Mouse (Mus musculus): Measurements from ENCODE around the gene Vti1a.

Gene Vti1a

DNA sequence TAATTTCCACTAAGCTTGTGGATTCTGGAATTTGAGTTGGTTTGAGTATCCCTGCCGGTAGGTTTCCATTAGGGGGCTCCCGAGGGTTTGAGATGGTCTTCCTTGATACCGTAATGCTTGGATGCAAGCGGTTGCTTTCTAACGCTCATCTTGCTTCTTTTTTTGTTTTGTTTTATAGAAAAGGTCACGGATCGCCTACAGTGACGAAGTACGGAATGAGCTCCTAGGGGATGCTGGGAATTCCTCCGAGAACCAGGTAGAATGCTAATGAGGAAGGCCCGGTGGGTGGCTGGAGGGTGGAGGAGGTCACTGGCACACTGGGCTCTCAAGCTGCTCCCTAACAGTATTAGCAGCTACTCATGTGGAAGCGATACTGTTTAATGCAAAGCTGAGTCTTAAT lies 64.7 kb downstream of the Vti1a start:
- DNase-seq (ENCODE audit: low spot score): no peak

DNA sequence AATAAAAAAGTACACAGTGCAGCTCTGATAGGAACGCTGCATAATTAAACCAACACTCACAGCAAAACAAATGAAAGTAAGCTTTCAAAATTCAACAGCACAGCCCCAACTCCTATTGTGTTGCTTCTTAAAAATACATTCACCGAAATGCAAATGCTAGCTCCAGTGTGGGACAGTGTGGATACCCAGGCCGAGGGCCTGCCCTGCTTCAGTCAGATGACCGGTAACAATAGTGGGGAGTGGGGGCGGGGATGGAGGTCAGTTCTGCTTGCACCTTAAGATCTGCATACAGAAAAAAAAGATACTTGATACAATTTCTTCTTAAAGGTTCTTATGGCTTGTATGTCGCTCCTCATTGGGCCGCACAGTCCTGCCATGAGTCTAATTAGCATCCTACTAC lies 65.2 kb downstream of the Vti1a start:
- DNase-seq (ENCODE audit: low spot score): no peak

DNA sequence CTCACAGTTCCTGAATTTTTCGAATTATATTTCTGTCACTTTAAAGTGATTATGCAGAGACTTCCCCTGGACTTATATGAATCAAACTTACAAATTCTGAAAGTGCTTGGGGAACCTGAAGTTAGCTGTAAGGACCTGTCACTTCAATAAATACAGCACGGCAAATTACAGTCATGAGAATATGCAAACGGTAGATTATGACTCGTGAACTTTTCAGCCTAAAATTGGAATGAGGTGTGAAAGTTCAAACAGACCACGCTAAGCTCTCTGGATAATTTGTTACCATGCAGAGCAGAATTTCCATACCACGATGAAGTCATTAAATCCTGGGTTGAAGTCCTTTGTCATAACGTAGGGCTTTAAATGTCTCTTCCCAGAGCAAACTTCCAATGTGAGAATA lies 66.7 kb downstream of the Vti1a start:
- DNase-seq (ENCODE audit: low spot score): no peak

DNA sequence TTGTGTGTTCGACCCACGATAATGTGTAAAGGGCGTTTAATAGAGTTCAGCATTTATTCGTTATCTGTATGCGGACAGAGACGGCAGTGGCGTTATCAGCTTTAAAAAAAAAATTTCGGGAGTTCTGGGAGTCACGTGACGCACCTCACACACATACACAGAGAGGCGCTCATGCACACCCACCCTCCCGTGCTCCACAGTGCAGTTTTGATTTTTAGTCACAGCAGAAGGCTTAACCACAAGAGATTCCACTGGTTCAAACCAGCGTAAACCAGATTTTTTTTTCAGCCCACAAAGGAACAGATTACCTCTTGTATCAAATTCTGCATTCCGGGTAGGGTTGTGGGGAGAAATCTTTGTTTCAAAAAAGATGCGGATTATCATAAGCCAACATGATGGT lies 68.5 kb downstream of the Vti1a start:
- no peak for DNase-seq (ENCODE audit: low spot score)

DNA sequence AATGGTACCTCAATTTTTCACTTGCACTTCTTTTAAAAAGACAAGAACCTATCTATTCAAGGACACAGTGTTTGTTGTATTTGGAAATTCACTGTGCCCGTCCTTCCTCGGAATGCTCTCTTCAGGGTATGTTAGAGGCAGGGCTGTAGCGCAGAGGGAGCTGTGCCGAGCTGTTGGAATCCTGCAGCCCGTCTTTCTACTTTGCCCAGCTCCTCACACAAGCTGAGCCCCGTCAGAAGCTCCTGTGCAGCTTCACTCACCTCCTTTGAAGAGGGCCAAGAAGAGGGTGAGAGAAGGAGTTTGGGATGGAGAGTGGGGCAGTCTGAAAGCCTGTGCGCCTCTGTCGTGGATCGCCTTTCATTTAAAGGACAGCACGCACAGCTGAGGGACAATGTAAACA lies 72.9 kb downstream of the Vti1a start:
- no peak for DNase-seq (ENCODE audit: low spot score)

DNA sequence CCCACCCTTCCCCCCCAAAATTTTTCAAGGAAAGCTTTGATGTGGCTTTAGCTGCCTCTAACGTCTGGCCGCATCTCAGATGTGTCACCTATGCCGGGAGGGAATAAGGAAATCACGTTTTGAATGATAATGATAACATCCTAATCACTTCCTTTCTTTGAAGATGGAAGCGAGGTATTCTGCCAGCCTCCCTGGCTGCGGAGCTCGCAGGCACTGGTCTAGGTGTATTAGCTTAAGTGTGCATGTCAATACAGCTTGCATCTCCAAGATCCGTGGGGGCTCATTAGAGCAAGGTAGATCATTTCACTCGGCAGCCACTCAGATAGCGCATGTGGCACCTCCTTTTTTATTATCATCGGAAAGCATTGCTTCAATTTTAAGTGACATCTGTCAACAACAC lies 74.2 kb downstream of the Vti1a start:
- DNase-seq (ENCODE audit: low spot score): no peak

DNA sequence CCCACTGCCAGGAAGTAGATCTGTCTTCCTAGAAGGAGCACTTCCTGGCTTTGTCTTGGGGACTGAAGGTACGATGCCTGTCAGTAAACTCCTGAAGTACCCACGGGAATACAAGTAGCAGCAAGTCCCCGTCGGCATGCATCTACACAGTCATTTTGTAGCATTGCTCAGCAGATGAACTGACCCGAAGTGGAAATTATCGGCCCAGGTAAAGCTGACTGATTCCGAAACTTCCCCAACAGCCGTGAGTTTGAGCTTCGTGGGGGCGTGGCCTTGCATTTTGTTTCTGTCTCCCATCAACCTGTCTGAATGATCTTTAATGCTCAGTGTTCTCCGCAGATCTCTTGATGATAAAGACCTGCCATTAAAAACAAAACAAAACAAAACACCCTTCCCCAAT lies 85.5 kb downstream of the Vti1a start:
- no peak for DNase-seq (ENCODE audit: low spot score)

DNA sequence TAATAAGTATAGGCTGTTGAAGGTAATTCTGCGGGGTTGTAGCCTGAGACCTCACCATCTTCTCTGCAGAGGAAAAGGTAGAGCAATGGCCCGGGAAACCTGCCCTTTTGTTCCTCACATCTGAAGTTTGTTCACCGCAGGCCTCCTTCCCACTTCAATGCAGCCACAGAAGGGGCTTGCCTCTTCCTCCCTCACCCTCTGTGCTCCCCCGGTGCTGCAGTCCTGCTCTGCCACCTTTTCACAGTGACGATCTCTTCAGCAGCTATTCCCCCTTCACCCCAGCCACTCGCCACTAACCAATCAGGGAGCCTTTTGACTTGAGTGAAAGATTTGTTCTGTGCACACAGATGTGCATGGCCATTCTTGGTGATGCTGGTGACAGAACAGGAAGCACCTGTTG lies 92.4 kb downstream of the Vti1a start:
- DNase-seq (ENCODE audit: low spot score): no peak

DNA sequence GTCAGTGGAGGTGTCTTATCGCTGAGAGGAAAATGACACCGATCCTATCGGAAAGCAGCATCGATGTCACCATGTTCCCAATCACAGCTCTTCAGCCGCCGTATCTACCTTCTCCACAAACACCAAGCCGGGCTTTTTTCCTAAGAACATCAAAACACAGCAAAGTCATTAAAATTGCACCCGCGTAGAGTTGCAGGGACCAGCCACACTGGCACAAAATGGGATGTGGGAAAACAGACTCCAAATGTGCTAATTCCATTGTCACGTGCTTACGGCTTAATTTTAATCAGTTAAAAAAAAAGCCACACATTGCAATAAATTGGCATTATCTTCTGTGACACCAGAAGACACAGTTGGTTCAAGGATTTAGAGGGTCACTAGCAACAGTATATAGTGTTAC lies 95.3 kb downstream of the Vti1a start:
- no peak for DNase-seq (ENCODE audit: low spot score)

DNA sequence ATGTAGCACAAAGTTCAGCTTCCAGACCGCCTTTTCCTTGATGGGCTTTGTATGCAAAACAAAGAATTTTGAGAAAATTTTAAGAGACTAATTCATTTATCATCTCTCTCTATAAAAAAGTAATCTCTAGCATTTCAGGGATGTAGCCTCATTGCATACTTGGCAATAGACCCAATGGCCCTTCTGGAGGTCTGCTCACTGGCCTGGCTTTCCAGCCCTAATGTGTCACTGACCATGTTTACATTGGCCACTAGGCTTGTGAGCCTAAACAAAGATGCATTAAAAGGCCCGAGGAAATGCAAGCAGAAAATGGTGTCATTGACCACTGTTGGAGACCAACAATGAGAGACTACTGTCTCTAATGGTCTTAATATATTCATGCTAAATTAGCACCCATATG lies 95.8 kb downstream of the Vti1a start:
- no peak for DNase-seq (ENCODE audit: low spot score)

DNA sequence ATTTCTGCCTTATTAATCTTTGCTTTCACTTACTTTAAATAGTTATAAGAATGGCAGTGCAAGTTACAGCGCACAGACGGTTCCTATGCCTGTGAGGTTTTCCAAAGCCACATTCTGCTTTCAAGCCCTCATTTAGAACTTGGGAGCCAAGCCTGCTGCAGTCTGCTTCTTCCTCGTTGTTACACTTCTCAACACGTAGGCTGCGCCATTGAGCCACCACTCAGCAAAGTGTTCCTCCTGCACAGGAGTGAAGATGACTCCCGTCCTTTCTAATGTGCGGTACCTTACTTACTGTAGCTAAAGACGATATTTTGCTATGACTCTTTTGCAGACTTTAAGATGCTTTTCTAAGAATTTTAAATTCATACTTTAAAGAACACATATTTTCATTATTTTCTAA lies 98.0 kb downstream of the Vti1a start:
- DNase-seq (ENCODE audit: low spot score): no peak

DNA sequence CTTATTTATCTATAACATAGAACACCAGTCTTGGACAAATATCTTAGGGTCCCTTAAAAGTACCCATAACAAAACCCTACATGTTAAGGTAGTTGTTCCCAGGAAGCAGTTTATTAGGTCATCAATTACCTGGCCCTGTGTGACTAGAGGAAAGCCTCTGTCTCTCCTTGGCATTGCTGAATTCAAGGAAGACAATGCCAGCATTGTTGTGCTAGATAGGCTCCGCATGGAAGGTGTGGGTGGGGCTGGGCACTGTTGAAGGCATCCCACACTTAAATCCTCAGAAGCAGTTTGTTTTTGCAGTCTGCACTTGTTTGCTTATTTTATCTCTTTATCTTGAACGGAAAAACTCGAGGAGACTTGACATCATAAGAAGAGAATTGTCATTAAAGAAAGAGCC lies 102.7 kb downstream of the Vti1a start:
- DNase-seq (ENCODE audit: low spot score): no peak

DNA sequence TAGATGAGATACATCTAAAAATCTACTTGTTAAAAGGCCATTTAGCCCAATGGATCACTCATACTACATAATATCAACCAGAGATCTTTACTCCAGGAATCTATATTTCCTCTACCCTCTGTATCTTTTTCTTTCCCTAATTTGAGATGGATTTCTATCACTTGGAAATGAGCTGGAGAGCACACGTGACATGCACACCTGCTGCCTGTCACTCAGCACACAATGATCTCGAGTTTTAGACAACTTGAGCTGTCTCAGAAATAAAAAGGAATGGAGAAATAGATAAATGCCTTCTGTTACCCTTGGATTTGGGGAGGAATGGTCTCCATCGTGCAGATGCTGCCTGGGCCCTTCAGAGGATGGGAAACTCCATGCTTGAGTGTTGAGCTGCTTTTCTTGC lies 103.9 kb downstream of the Vti1a start:
- no peak for DNase-seq (ENCODE audit: low spot score)

DNA sequence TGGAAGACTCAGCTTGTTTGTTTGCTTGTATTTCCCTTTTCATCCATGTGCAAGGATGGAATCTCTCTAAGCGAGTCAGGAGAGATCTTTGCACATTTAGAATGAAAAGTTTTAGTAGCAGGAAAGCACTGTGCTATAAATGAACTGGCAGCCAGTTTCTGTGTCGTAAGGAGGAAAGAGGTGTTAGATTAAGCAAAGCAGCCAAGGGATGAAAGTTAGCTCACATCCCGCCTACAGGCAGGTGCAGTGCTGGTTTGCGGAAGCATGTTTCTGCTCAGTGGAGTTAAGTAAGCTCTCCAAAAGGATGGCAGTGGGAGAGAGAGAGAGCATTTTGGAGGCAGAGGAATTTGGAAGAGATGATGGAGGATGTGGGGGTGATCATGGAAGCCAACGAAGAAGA lies 105.7 kb downstream of the Vti1a start:
- no peak for DNase-seq (ENCODE audit: low spot score)

DNA sequence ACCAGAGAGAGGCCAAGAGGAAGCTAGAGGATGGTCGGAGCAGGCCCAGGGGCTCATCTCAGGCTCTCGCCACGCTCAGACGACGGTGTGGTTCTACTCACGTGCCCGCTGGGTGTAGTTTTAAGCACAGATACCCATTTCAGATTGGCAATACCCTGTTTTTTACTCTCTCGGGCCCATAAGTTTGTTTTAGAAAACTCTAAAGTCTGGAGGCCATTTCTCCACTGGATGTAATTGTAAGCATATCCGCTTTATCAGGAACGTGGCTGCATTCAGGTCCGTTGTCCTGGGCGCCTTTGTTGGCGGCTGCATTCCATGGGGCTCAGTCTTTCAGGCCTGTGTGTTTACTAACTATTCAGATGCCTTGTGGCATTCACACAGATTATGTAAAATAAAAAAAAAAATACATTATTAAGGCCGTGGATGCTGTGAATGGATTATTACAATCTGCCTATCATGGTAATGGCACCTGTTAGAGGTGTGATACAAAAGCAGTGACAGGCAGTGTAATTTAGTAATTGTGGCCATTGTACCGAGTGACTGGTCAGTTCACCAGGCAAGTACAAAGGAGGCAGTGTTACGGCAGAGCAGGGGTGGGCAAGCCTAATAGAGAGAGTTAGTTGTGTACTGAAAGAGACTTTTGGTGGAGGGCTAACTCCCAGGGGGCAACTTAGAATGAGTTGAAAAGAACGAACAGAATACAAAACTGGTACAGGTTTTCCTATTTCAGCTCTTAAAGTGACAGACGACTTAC lies 106.4 kb downstream of the Vti1a start:
- no peak for DNase-seq (ENCODE audit: low spot score)

DNA sequence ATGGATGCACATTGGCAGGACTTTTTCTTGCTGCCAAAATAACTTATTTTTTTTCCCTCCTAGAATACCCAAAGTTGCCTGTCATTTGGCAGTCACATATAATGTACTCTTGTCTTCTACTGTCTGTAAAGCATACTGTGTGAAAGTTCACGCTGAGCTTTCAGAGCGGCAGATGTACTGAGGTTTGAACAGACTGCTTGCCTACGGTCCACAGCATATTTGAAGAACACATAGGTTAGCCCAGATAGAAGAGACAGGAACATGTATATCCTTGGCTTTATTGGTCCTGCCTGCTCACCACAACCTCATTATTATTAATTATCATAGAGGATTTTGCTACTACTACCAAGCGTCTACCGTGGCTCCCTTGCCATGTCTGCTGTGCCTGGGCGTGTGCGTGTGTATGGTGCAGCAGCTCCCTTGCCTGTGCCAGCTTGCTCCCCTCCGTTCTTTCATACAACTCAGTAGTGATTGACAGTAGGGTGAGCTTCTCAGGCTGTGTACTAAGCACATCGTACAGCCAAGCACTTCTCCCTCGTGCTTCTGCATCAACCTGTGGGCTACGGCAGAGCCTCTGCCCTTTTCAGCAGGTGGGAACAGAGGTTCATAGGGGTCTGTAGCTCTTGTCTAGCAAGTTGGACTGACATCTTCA lies 107.1 kb downstream of the Vti1a start:
- no peak for DNase-seq (ENCODE audit: low spot score)

DNA sequence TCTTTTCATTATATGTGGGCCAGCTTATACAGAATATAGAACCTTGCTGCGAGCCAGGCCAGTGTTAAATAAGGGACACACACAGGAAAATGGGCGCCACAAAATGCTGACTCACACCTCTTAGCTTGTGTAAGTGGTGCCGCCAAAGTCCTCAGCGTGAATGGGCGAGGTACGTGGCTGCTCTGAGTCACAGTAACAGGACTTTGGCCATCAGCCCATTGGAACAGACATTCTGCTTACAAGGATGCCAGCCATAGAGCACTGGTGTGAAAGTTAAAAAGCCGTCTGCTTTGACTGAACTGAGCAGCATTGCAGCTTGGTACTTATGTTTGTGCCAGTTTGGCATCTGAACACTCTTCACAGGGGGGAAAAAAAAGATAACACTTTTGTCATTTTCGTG lies 107.9 kb downstream of the Vti1a start:
- no peak for DNase-seq (ENCODE audit: low spot score)

DNA sequence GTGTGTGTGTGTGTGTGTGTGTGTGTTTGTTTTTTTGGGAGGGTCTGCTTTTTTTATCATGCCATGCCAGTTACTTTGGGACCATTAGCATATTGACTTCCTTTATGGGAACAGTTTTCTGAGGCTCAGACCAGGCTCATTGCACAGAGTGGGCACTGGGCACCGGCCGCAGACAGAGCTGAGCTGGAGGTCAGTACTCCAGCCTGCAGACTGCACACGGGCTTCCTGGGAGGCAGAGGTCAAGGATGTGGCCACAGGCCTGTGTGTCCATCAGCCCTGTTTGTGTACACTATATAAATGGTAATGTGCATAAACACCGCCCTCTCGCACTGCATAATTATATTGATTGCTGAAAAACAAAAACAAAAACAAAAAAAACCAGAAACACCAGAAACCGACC lies 108.4 kb downstream of the Vti1a start:
- DNase-seq (ENCODE audit: low spot score): no peak

DNA sequence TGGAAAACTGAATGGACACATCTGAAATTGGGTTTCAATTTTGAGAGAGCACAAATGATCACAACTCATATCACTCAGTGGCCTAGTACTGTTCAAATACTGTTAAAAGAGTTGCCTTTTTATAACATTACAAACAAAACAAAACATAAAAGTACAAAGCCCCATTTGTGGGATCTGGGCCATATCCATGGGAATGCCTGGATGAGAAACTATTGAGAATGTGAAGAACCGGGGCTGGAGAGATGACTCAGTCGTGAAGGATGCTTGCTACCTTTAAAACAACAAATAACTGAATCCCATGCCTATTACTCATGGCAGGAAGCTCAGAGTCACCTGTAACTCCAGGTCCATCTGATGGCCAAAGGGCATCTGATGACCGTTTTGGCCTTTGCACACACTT lies 124.2 kb downstream of the Vti1a start:
- no peak for DNase-seq (ENCODE audit: low spot score)

DNA sequence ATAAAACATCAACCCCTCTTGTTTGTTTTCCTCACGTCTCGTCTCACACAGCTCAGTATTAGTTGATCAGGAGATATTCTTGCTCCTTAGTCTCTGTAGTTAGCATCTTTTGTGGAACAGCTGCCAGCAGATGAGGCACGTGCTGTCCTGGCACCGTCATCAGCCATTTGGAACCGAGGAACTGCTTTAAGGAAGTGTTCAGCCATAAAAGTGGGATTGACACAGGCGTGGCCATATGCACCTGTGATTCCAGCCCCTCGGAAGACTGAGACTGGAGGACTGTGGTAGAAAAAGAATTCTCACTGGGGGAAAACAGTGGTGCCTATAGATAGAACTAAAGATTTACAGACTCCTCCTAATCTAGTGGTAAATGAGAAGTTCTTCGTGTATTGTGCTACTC lies 127.5 kb downstream of the Vti1a start:
- no peak for DNase-seq (ENCODE audit: low spot score)

DNA sequence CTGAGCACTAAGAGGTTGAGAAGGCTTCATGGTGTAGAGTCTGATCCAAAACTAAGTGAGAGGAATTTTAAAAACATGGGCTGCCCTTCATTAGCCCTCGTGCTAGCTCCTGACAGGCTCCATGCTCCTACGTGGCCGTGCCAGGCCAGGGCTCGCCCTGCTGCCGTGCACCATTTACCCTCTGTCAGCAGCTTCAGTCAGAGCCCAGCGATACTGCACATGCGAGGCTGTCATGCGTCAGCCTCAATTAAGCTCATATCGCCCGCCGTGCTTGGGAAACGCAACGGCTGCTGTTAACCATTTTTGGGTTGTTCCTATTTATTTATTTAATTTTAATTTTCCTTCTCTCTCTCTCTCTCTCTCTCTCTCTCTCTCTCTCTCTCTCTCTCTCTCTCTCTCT lies 133.0 kb downstream of the Vti1a start:
- no peak for DNase-seq (ENCODE audit: low spot score)

DNA sequence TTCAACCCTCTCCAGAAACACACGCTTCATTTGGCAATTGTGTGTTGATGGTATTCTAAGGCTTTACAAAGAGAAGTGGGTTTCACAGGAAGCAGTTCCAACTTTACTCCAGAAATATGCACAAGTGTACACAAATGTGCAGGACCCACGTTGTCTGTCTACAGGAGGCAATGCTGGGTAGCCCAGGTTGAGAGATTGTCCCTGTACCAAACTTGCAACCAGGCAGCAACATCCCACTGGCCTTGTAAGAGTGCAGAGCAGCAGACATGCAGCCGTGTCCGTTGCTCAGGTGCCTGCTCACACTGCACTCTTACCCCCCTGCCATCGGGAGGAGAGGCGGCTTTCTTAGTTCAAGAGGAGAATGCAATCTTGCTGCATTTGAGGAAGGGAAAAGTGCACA lies 133.4 kb downstream of the Vti1a start:
- no peak for DNase-seq (ENCODE audit: low spot score)

DNA sequence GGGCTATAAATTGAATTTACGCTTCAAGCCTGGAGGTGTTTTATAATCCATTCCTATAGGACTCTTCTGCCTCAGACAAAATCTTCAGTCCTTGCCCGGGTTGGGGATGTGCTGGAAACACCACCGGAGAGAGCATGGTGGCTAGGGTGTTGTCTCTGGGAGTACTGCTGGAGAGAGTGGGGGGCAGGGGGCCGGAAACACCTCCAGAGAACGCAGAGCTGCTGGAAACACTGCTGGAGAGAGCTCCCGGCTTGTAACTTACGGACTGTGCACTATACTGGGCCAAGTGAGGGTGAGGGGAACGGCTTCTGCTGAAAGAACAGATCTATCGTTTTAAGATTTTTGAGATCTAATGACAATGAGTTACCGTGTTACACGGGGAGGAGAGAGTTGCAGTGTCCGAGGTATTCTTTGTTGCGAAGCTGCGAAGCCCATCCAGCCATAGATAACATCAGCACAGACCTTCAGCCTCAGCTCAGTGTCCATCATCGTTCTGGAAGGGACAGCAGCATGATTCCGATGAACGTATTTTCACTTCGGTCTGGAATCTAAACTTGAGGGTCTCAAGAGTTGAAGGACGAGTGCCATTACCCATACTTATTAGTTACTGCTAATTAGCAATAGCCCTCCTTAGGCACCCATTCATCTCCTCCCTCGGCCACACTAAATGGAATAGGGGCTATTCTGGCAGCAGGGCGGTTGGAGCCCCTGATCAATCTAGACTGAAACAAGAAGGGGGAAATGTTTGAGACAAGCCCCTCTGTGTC lies 140.4 kb downstream of the Vti1a start:
- no peak for DNase-seq (ENCODE audit: low spot score)

Measured in urinary bladder, postnatal 10 days (tissue).